Mouse (Mus musculus): Measurements from ENCODE around the gene Bnip1. TPM values are rescaled to one million over a fixed set of nuclear protein-coding genes. Genes with fewer than 3 reads are reported as not detected.

The Bnip1 gene
- polyA plus RNA-seq, 1 experiment from 2014 or later = 21.0 TPM

- Histone ChIP-seq H3K9me3 (replicated peaks) (no peaks in the 10 kb centered on the region), H3K27ac (replicated peaks) (no peak overlapping the region), H3K36me3 (replicated peaks) (peaks cover 34% of the 10 kb centered on the region), H3K4me3 (replicated peaks) (no peak overlapping the region), H3K27me3 (peaks cover 6% of the 10 kb centered on the region; the same call in 1 of the 2 replicates), H3K4me1 (replicated peaks) (no peaks in the 10 kb centered on the region), H3K4me2 (no peak overlapping the region), H3K9ac (no peak overlapping the region)
- 16% methylated on average over 3 of the region's 3 CpGs for WGBS (ENCODE audit: insufficient replicate concordance)
- no peak for ATAC-seq (ENCODE audit: insufficient read depth)
These were observed 13.9 kb downstream of the Bnip1 start for GRCm38 (mm10) chr17:26794744-26795143.

- ATAC-seq (ENCODE audit: insufficient read depth) = no peak
- no peaks in the 10 kb centered on the region for H3K9me3 ChIP-seq (replicated peaks)
- H3K9ac ChIP-seq = no peak overlapping the region
- WGBS (ENCODE audit: insufficient replicate concordance) = 47% methylated on average over 7 of the region's 7 CpGs
- no peak overlapping the region for H3K27ac ChIP-seq (replicated peaks)
- no peak overlapping the region for H3K4me2 ChIP-seq
- H3K4me3 ChIP-seq (replicated peaks) = no peak overlapping the region
- H3K36me3 ChIP-seq (replicated peaks) = peaks cover 28% of the 10 kb centered on the region
- peaks cover 6% of the 10 kb centered on the region; the same call in 1 of the 2 replicates for H3K27me3 ChIP-seq
- H3K4me1 ChIP-seq (replicated peaks) = no peaks in the 10 kb centered on the region
These were observed 14.5 kb downstream of the Bnip1 start for GRCm38 (mm10) chr17:26795386-26795785.

- Histone ChIP-seq H3K36me3 (replicated peaks) (peaks cover 6% of the 10 kb centered on the region), H3K4me3 (replicated peaks) (no peak overlapping the region), H3K9me3 (replicated peaks) (no peaks in the 10 kb centered on the region), H3K4me2 (no peak overlapping the region), H3K4me1 (replicated peaks) (no peaks in the 10 kb centered on the region), H3K9ac (no peak overlapping the region), H3K27ac (replicated peaks) (no peak overlapping the region), H3K27me3 (peaks cover 6% of the 10 kb centered on the region; the same call in 1 of the 2 replicates)
- ATAC-seq (ENCODE audit: insufficient read depth) = no peak
- WGBS (ENCODE audit: insufficient replicate concordance) = 47% methylated on average over 6 of the region's 6 CpGs
These were observed 16.7 kb downstream of the Bnip1 start for GRCm38 (mm10) chr17:26797379-26798128.

GRCm38 (mm10) chr17:26802886-26803285 lies 22.0 kb downstream of the Bnip1 start:
- WGBS (ENCODE audit: insufficient replicate concordance) = 70% methylated on average over 3 of the region's 3 CpGs
- no peaks in the 10 kb centered on the region for H3K4me1 ChIP-seq (replicated peaks)
- H3K4me3 ChIP-seq (replicated peaks) = no peak overlapping the region
- no peak overlapping the region for H3K4me2 ChIP-seq
- no peaks in the 10 kb centered on the region for H3K36me3 ChIP-seq (replicated peaks)
- no peak overlapping the region for H3K9ac ChIP-seq
- ATAC-seq (ENCODE audit: insufficient read depth) = no peak
- no peaks in the 10 kb centered on the region for H3K9me3 ChIP-seq (replicated peaks)
- H3K27me3 ChIP-seq = peaks cover 10% of the 10 kb centered on the region; the same call in 1 of the 2 replicates
- H3K27ac ChIP-seq (replicated peaks) = no peak overlapping the region

- Histone ChIP-seq H3K9ac (no peak overlapping the region), H3K9me3 (replicated peaks) (no peaks in the 10 kb centered on the region), H3K4me1 (replicated peaks) (no peaks in the 10 kb centered on the region), H3K27me3 (peaks cover 31% of the 10 kb centered on the region; the same call in 1 of the 2 replicates), H3K36me3 (replicated peaks) (no peaks in the 10 kb centered on the region), H3K27ac (replicated peaks) (no peak overlapping the region), H3K4me3 (replicated peaks) (no peak overlapping the region), H3K4me2 (no peak overlapping the region)
- no peak for ATAC-seq (ENCODE audit: insufficient read depth)
- WGBS (ENCODE audit: insufficient replicate concordance) = 45% methylated on average over 2 of the region's 2 CpGs
These were observed 31.7 kb downstream of the Bnip1 start for GRCm38 (mm10) chr17:26812607-26813006.

- 43% methylated on average over 9 of the region's 9 CpGs for WGBS (ENCODE audit: insufficient replicate concordance)
- H3K27ac ChIP-seq (replicated peaks) = no peak overlapping the region
- H3K9ac ChIP-seq = no peak overlapping the region
- H3K36me3 ChIP-seq (replicated peaks) = no peaks in the 10 kb centered on the region
- H3K4me1 ChIP-seq (replicated peaks) = no peaks in the 10 kb centered on the region
- ATAC-seq (ENCODE audit: insufficient read depth) = no peak
- H3K4me3 ChIP-seq (replicated peaks) = no peak overlapping the region
- no peaks in the 10 kb centered on the region for H3K9me3 ChIP-seq (replicated peaks)
- peaks cover 32% of the 10 kb centered on the region; the same call in 1 of the 2 replicates for H3K27me3 ChIP-seq
- no peak overlapping the region for H3K4me2 ChIP-seq
These were observed 32.6 kb downstream of the Bnip1 start for GRCm38 (mm10) chr17:26813497-26813896.

- WGBS (ENCODE audit: insufficient replicate concordance) = 40% methylated on average over 6 of the region's 6 CpGs
- Histone ChIP-seq H3K9ac (no peak overlapping the region), H3K4me2 (no peak overlapping the region), H3K27me3 (peaks cover 30% of the 10 kb centered on the region), H3K4me3 (replicated peaks) (no peak overlapping the region), H3K36me3 (replicated peaks) (no peaks in the 10 kb centered on the region), H3K4me1 (replicated peaks) (no peaks in the 10 kb centered on the region), H3K9me3 (replicated peaks) (no peaks in the 10 kb centered on the region), H3K27ac (replicated peaks) (no peak overlapping the region)
- ATAC-seq (ENCODE audit: insufficient read depth) = no peak
These were observed 35.9 kb downstream of the Bnip1 start for GRCm38 (mm10) chr17:26816810-26817209.

- H3K4me3 ChIP-seq (replicated peaks) = no peak overlapping the region
- ATAC-seq (ENCODE audit: insufficient read depth) = no peak
- no peak overlapping the region for H3K4me2 ChIP-seq
- H3K36me3 ChIP-seq (replicated peaks) = no peaks in the 10 kb centered on the region
- no peaks in the 10 kb centered on the region for H3K4me1 ChIP-seq (replicated peaks)
- H3K27ac ChIP-seq (replicated peaks) = no peak overlapping the region
- no peaks in the 10 kb centered on the region for H3K9me3 ChIP-seq (replicated peaks)
- peaks cover 23% of the 10 kb centered on the region for H3K27me3 ChIP-seq
- no peak overlapping the region for H3K9ac ChIP-seq
These were observed 36.9 kb downstream of the Bnip1 start for GRCm38 (mm10) chr17:26817776-26818175.

- Histone ChIP-seq H3K9me3 (replicated peaks) (no peaks in the 10 kb centered on the region), H3K36me3 (replicated peaks) (no peaks in the 10 kb centered on the region), H3K4me2 (no peak overlapping the region), H3K9ac (no peak overlapping the region), H3K4me1 (replicated peaks) (no peaks in the 10 kb centered on the region), H3K4me3 (replicated peaks) (no peak overlapping the region), H3K27me3 (peaks cover 35% of the 10 kb centered on the region), H3K27ac (replicated peaks) (no peak overlapping the region)
- no peak for ATAC-seq (ENCODE audit: insufficient read depth)
- 60% methylated on average over 17 of the region's 17 CpGs for WGBS (ENCODE audit: insufficient replicate concordance)
These were observed 45.3 kb downstream of the Bnip1 start for GRCm38 (mm10) chr17:26826131-26826530.

GRCm38 (mm10) chr17:26833806-26834205 lies 52.9 kb downstream of the Bnip1 start:
- no peaks in the 10 kb centered on the region for H3K36me3 ChIP-seq (replicated peaks)
- no peak for ATAC-seq (ENCODE audit: insufficient read depth)
- H3K9ac ChIP-seq = no peak overlapping the region
- H3K9me3 ChIP-seq (replicated peaks) = no peaks in the 10 kb centered on the region
- no peak overlapping the region for H3K4me3 ChIP-seq (replicated peaks)
- no peak overlapping the region for H3K4me2 ChIP-seq
- WGBS (ENCODE audit: insufficient replicate concordance) = 64% methylated on average over 2 of the region's 2 CpGs
- H3K4me1 ChIP-seq (replicated peaks) = no peaks in the 10 kb centered on the region
- H3K27ac ChIP-seq (replicated peaks) = no peak overlapping the region
- peaks cover 75% of the 10 kb centered on the region for H3K27me3 ChIP-seq

- Histone ChIP-seq H3K27me3 (peaks cover 75% of the 10 kb centered on the region), H3K27ac (replicated peaks) (no peak overlapping the region), H3K4me3 (replicated peaks) (no peak overlapping the region), H3K4me1 (replicated peaks) (0 out of 2 replicates have a peak, but pooled peaks cover 2% of the 10 kb centered on the region), H3K36me3 (replicated peaks) (no peaks in the 10 kb centered on the region), H3K4me2 (no peak overlapping the region), H3K9me3 (replicated peaks) (no peaks in the 10 kb centered on the region), H3K9ac (no peak overlapping the region)
- ATAC-seq (ENCODE audit: insufficient read depth) = no peak
- 60% methylated on average over 5 of the region's 5 CpGs for WGBS (ENCODE audit: insufficient replicate concordance)
These were observed 53.6 kb downstream of the Bnip1 start for GRCm38 (mm10) chr17:26834302-26834965.

Measured in liver, embryonic 15.5 days (tissue).